ENCODE assay signal across 8 mouse cellular contexts in the genomic region with DNA sequence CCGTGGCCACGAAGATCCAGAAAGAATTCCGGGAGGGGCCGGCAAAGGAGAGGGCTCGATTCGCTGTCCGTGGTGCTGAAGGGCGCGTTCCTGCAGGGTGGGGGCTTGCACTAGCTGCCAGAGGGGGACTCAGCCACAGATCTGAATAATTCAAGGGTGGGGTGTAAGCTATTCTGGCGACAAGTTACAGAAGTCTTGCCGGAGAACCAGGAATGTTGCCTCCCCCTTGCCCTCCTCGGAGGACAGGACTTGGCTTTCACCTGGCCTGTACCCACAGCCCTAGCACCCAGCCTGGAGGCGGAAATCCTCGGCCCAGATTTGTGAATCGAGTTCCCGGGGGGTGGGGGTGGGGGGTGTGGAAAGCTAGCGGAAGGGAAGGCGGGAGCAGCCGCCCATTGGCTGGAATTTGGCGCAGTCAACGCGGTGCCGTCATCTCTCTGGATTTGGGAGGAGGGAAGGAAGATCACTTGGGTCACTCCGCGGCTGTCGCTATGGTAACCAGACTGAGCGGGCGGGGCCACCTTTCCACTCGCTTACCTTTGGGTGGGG. TPM values are rescaled to one million over a fixed set of nuclear protein-coding genes. Genes with fewer than 3 reads are reported as not detected.
A peak's percentile ranks its signal among the peaks of the same experiment; 100 is the strongest.
DNase-seq lines count a peak whose midpoint lies in the region; ATAC-seq lines count a peak whose summit lies in the region.

No protein-coding gene starts in this region.

- under 1% methylated on average over 29 of the region's 29 CpGs for WGBS in hindbrain, embryonic 15.5 days

- peaks cover 41% of the 10 kb centered on the region for H3K4me1 ChIP-seq in hindbrain, embryonic 15.5 days (replicated peaks)

- ATAC-seq in hindbrain, embryonic 15.5 days (ENCODE audit: low FRiP score, low read depth), result peak; percentile 67

- H3K9ac ChIP-seq in hindbrain, embryonic 15.5 days, result peak overlapping the region; percentile 98

- peak overlapping the region; percentile 82 for H3K4me2 ChIP-seq in hindbrain, embryonic 15.5 days

- peak overlapping the region; percentile 81 for H3K27ac ChIP-seq in hindbrain, embryonic 15.5 days (replicated peaks)

- H3K36me3 ChIP-seq in hindbrain, embryonic 15.5 days, result no peaks in the 10 kb centered on the region

- H3K9me3 ChIP-seq in hindbrain, embryonic 15.5 days, result no peaks in the 10 kb centered on the region

- H3K4me3 ChIP-seq in hindbrain, embryonic 15.5 days, result peak overlapping the region; percentile 88

- peak; percentile 97 for DNase-seq in ZHBTc4 (ENCODE audit: low read depth, low spot score)
- peak; percentile 98 for DNase-seq in cerebellum, adult 9-11 months
- DNase-seq in frontal cortex, postnatal 10 days (ENCODE audit: low spot score in 2 of 2), result peak; percentile 82 to 86
- DNase-seq in left cerebral cortex, adult 11 months (ENCODE audit: low spot score), result peak; percentile 81
- DNase-seq in lung, postnatal 25 days (ENCODE audit: low spot score), result peak; percentile 8
- peak; percentile 91 to 93 for DNase-seq in right cerebral cortex, adult 2 months (ENCODE audit: low spot score in 2 of 2)
- DNase-seq in c-Kit-positive CD71-positive TER-119-positive erythroid progenitor cells, embryonic 14.5 days (ENCODE audit: low spot score), result no peak

- no peaks in the 10 kb centered on the region for H3K27me3 ChIP-seq in hindbrain, embryonic 15.5 days

RNA-seq across cellular contexts. Expression of a gene that starts 3.5 kb away (rescaled TPM):
- 11.1 and 12.4 TPM in 2 replicates for polyA plus RNA-seq in hindbrain, embryonic 15.5 days (2015; fragmentation: Nextera tagmentation; extraction: Ambion mirVana)

RNA-seq across cellular contexts. Expression of a gene that starts 27.0 kb away (rescaled TPM):
- 3.5 and 5.0 TPM in 2 replicates for polyA plus RNA-seq in hindbrain, embryonic 15.5 days (2015; fragmentation: Nextera tagmentation; extraction: Ambion mirVana)

RNA-seq across cellular contexts. Expression of a gene that starts 34.7 kb away (rescaled TPM):
- polyA plus RNA-seq in hindbrain, embryonic 15.5 days (2015; fragmentation: Nextera tagmentation; extraction: Ambion mirVana), result 1.8 and 2.9 TPM in 2 replicates
